Comparison of ENCODE assay signal across 8 mouse cellular contexts in the genomic region with DNA sequence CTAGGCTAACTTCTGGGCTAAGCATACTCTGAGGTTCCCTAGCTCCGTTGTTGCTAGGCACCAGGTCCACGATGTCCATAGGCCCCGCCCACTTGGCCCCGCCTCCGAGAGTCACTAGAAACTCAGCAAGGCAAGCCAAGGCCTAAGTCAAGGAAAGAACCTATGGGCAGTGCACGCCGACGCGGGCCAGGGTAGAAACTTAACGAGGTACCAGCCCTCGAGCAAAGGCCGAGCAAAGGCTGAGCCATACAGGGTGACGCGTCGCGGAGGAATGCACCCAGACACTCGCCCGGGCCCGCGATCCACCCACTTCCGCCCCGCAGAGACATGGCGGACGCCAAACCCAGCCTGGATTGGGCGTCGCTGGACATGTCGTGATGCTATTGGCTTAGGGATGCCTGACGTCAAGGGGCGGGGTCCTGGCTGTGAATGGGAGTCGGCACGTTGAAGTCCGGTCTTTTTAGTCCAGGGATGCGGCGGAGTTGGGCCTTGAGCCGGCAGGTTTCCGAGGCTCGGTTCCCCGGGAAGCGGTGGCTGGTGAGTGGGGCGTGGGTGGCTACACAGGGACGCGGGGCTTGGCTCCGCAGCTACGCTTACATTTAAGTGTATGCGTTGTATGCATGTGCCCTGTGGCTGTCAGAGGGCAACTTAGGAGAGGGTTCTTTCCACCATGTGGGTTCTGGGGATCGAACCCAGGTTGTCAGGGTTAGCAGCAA. TPM values are rescaled to one million over a fixed set of nuclear protein-coding genes. Genes with fewer than 3 reads are reported as not detected.
DNase-seq lines count a peak whose midpoint lies in the region; ATAC-seq and TF ChIP-seq lines count a peak whose summit lies in the region.

Gene Ttc16, minus strand, starts transcription at position 275 of the 716 bp plus-strand sequence.
Gene Ptrh1, plus strand, starts transcription at position 428 of the 716 bp plus-strand sequence.

- H3K27ac ChIP-seq in bone marrow, adult 2 months (ENCODE audit: control insufficient read depth, insufficient read depth, low read depth, low read length, poor library complexity) = peak within 1 kb of the TSS; percentile 7; the same call in 1 of the 2 replicates
- no peak within 1 kb of the TSS; the same call in 1 of the 2 replicates for H3K27ac ChIP-seq in embryonic facial prominence, embryonic 15.5 days (replicated peaks)
- no peak within 1 kb of the TSS for H3K27ac ChIP-seq in kidney, embryonic 14.5 days (ENCODE audit: low read depth, low read length)
- H3K27ac ChIP-seq in limb, embryonic 15.5 days = peak within 1 kb of the TSS; percentile 85

- H3K36me3 ChIP-seq in embryonic facial prominence, embryonic 15.5 days = no peaks in the 10 kb centered on the region
- no peaks in the 10 kb centered on the region for H3K36me3 ChIP-seq in kidney, embryonic 14.5 days (ENCODE audit: control insufficient read depth, insufficient read depth, low read length)
- H3K36me3 ChIP-seq in limb, embryonic 15.5 days = no peaks in the 10 kb centered on the region

- no peaks in the 10 kb centered on the region; the same call in 1 of the 2 replicates for H3K27me3 ChIP-seq in embryonic facial prominence, embryonic 15.5 days
- H3K27me3 ChIP-seq in kidney, embryonic 14.5 days (ENCODE audit: control insufficient read depth, insufficient read depth, low read length) = no peaks in the 10 kb centered on the region
- no peaks in the 10 kb centered on the region for H3K27me3 ChIP-seq in limb, embryonic 15.5 days

- H3K4me2 ChIP-seq in embryonic facial prominence, embryonic 15.5 days (replicated peaks) = peak within 1 kb of the TSS; percentile 81
- peak within 1 kb of the TSS; percentile 88 for H3K4me2 ChIP-seq in kidney, embryonic 14.5 days (replicated peaks; ENCODE audit: low read depth, low read length)
- peak within 1 kb of the TSS; percentile 90 for H3K4me2 ChIP-seq in limb, embryonic 15.5 days

- WGBS in bone marrow, adult 2 months = under 1% methylated on average over 46 of the region's 46 CpGs
- WGBS in embryonic facial prominence, embryonic 15.5 days = under 1% methylated on average over 46 of the region's 46 CpGs
- WGBS in kidney, embryonic 14.5 days = under 1% methylated on average over 46 of the region's 46 CpGs
- under 1% methylated on average over 46 of the region's 46 CpGs for WGBS in limb, embryonic 15.5 days

- ATAC-seq in embryonic facial prominence, embryonic 15.5 days (ENCODE audit: insufficient number of reproducible peaks, low FRiP score, low TSS enrichment, low read depth) = peak; percentile 95
- ATAC-seq in kidney, embryonic 14.5 days (ENCODE audit: low FRiP score, low TSS enrichment) = peak; percentile 96
- ATAC-seq in limb, embryonic 15.5 days (ENCODE audit: insufficient number of reproducible peaks, low FRiP score, low TSS enrichment, low read depth) = peak; percentile 95

- no peaks in the 10 kb centered on the region for H3K4me1 ChIP-seq in bone marrow, adult 2 months (ENCODE audit: control insufficient read depth, insufficient read depth, low read length)
- H3K4me1 ChIP-seq in embryonic facial prominence, embryonic 15.5 days = peaks cover 12% of the 10 kb centered on the region
- peaks cover 6% of the 10 kb centered on the region; the same call in 1 of the 2 replicates for H3K4me1 ChIP-seq in kidney, embryonic 14.5 days (ENCODE audit: control insufficient read depth, insufficient read depth, low read length)
- peaks cover 20% of the 10 kb centered on the region for H3K4me1 ChIP-seq in limb, embryonic 15.5 days

- DNase-seq in 416B (ENCODE audit: low read depth) = peak; percentile 98
- peak; percentile 97 to 98 for DNase-seq in heart, adult 9 months (ENCODE audit: low spot score in 2 of 2)
- peak; percentile 94 to 98 for DNase-seq in monocyte, adult 2 months (ENCODE audit: low read depth in 1 of 2, low spot score in 2 of 2)
- DNase-seq in spleen, postnatal 36 days (ENCODE audit: low spot score in 2 of 2) = peak; percentile 95 to 96

- H3K9me3 ChIP-seq in embryonic facial prominence, embryonic 15.5 days (replicated peaks) = no peaks in the 10 kb centered on the region
- H3K9me3 ChIP-seq in kidney, embryonic 14.5 days (ENCODE audit: control insufficient read depth, low read length) = no peaks in the 10 kb centered on the region
- no peaks in the 10 kb centered on the region for H3K9me3 ChIP-seq in limb, embryonic 15.5 days

- peak within 1 kb of the TSS; percentile 84 for H3K4me3 ChIP-seq in bone marrow, adult 2 months (replicated peaks; ENCODE audit: control insufficient read depth, low read depth, low read length)
- H3K4me3 ChIP-seq in embryonic facial prominence, embryonic 15.5 days (replicated peaks) = peak within 1 kb of the TSS; percentile 81
- peak within 1 kb of the TSS; percentile 61 for H3K4me3 ChIP-seq in kidney, embryonic 14.5 days (ENCODE audit: low read length)
- H3K4me3 ChIP-seq in limb, embryonic 15.5 days = peak within 1 kb of the TSS; percentile 72

- peak within 1 kb of the TSS; percentile 37 for H3K9ac ChIP-seq in embryonic facial prominence, embryonic 15.5 days
- H3K9ac ChIP-seq in kidney, embryonic 14.5 days (ENCODE audit: low read depth, low read length) = peak within 1 kb of the TSS; percentile 50
- H3K9ac ChIP-seq in limb, embryonic 15.5 days = peak within 1 kb of the TSS; percentile 48

- peak; percentile 25; the same call in 1 of the 2 replicates for TF ChIP-seq POLR2A in bone marrow, adult 2 months (IDR thresholded peaks at IDR 0.05; ENCODE audit: borderline replicate concordance, control insufficient read depth, low read depth, low read length)

- TF ChIP-seq CTCF in bone marrow, adult 2 months (IDR thresholded peaks at IDR 0.05; ENCODE audit: control insufficient read depth, insufficient read depth, low read length) = no peak

RNA-seq across cellular contexts. Expression of gene Ttc16, which starts in this region (rescaled TPM):
- polyA plus RNA-seq in bone marrow, adult 2 months (2011; ENCODE audit: insufficient read depth, insufficient read length, low replicate concordance, missing spikeins) = 1.1 and 1.5 TPM in 2 replicates
- 0.87 and 1.6 TPM in 2 replicates for polyA plus RNA-seq in embryonic facial prominence, embryonic 15.5 days (2015; fragmentation: Nextera tagmentation; extraction: Ambion mirVana)
- 0.30 TPM in 1 of 2 replicates, not detected in the other for polyA plus RNA-seq in kidney, embryonic 14.5 days (2014; fragmentation: Nextera tagmentation; extraction: Ambion mirVana)
- polyA plus RNA-seq in limb, embryonic 15.5 days (2015; fragmentation: Nextera tagmentation; extraction: Ambion mirVana) = 0.12 and 0.13 TPM in 2 replicates

RNA-seq across cellular contexts. Expression of gene Ptrh1, which starts in this region (rescaled TPM):
- polyA plus RNA-seq in bone marrow, adult 2 months (2011; ENCODE audit: insufficient read depth, insufficient read length, low replicate concordance, missing spikeins) = 1.7 and 2.7 TPM in 2 replicates
- polyA plus RNA-seq in embryonic facial prominence, embryonic 15.5 days (2015; fragmentation: Nextera tagmentation; extraction: Ambion mirVana) = 6.7 and 7.0 TPM in 2 replicates
- 3.3 and 5.8 TPM in 2 replicates for polyA plus RNA-seq in kidney, embryonic 14.5 days (2014; fragmentation: Nextera tagmentation; extraction: Ambion mirVana)
- polyA plus RNA-seq in limb, embryonic 15.5 days (2015; fragmentation: Nextera tagmentation; extraction: Ambion mirVana) = 6.6 and 7.2 TPM in 2 replicates

Comparison
In these comparisons a context has a peak if more than half of its experiments do, and no peak if none do; other contexts are left out.
1. H3K27ac ChIP-seq: peak in bone marrow, adult 2 months (single experiment) and limb, embryonic 15.5 days (single experiment); none in embryonic facial prominence, embryonic 15.5 days (single experiment) and kidney, embryonic 14.5 days (single experiment).
2. Peak in every context shown above with its lines, with median percentiles within 50 percentile points of each other: DNase-seq, H3K4me3 ChIP-seq, ATAC-seq, H3K4me2 ChIP-seq and H3K9ac ChIP-seq.